Mouse (Mus musculus): ENCODE data around the gene Mpi. TPM values are rescaled to one million over a fixed set of nuclear protein-coding genes. Genes with fewer than 3 reads are reported as not detected.

Gene Mpi
- polyA plus RNA-seq, 1 experiment from 2014 or later: 75.4 TPM

GRCm38 (mm10) chr9:57539550-57539949 is 13.0 kb downstream of the Mpi start:
- Histone ChIP-seq H3K27me3 (ENCODE audit: control insufficient read depth, insufficient read depth, low read depth, low read length) (no peaks in the 10 kb centered on the region), H3K4me1 (ENCODE audit: control insufficient read depth, insufficient read depth, low read length) (peaks cover 17% of the 10 kb centered on the region), H3K9ac (ENCODE audit: low read depth, low read length) (no peak overlapping the region), H3K4me3 (ENCODE audit: low read depth, low read length) (no peak overlapping the region), H3K27ac (ENCODE audit: low read length) (no peak overlapping the region), H3K9me3 (replicated peaks; ENCODE audit: control insufficient read depth, low read length, poor library complexity, severe bottlenecking) (no peaks in the 10 kb centered on the region), H3K36me3 (ENCODE audit: control insufficient read depth, insufficient read depth, low read length) (peaks cover 20% of the 10 kb centered on the region), H3K4me2 (ENCODE audit: low read length) (no peak overlapping the region)
- WGBS: 89% methylated on average over 2 of the region's 2 CpGs
- ATAC-seq: no peak

GRCm38 (mm10) chr9:57537728-57538181 is 14.8 kb downstream of the Mpi start:
- WGBS: under 1% methylated on average over 21 of the region's 24 CpGs
- peak overlapping the region; percentile 81 for H3K4me2 ChIP-seq (ENCODE audit: low read length)
- H3K36me3 ChIP-seq (ENCODE audit: control insufficient read depth, insufficient read depth, low read length): peaks cover 15% of the 10 kb centered on the region; the same call in 1 of the 2 replicates
- peak overlapping the region; percentile 95 for H3K4me3 ChIP-seq (ENCODE audit: low read depth, low read length)
- H3K27ac ChIP-seq (ENCODE audit: low read length): peak overlapping the region; percentile 93
- ATAC-seq: peak; percentile 74
- no peaks in the 10 kb centered on the region for H3K27me3 ChIP-seq (ENCODE audit: control insufficient read depth, insufficient read depth, low read depth, low read length)
- H3K9ac ChIP-seq (ENCODE audit: low read depth, low read length): peak overlapping the region; percentile 94
- peaks cover 17% of the 10 kb centered on the region for H3K4me1 ChIP-seq (ENCODE audit: control insufficient read depth, insufficient read depth, low read length)
- H3K9me3 ChIP-seq (replicated peaks; ENCODE audit: control insufficient read depth, low read length, poor library complexity, severe bottlenecking): no peaks in the 10 kb centered on the region

GRCm38 (mm10) chr9:57537044-57537727 is 15.4 kb downstream of the Mpi start, which contains the start of gene Fam219b:
Gene Fam219b, plus strand, starts transcription at chr9:57537528.
- 3% methylated on average over 34 of the region's 45 CpGs for WGBS
- Histone ChIP-seq H3K4me2 (ENCODE audit: low read length) (peak within 1 kb of the TSS; percentile 81), H3K36me3 (ENCODE audit: control insufficient read depth, insufficient read depth, low read length) (peaks cover 12% of the 10 kb centered on the region), H3K9ac (ENCODE audit: low read depth, low read length) (peak within 1 kb of the TSS; percentile 94), H3K27me3 (ENCODE audit: control insufficient read depth, insufficient read depth, low read depth, low read length) (no peaks in the 10 kb centered on the region), H3K9me3 (replicated peaks; ENCODE audit: control insufficient read depth, low read length, poor library complexity, severe bottlenecking) (no peaks in the 10 kb centered on the region), H3K4me1 (ENCODE audit: control insufficient read depth, insufficient read depth, low read length) (peaks cover 17% of the 10 kb centered on the region), H3K4me3 (ENCODE audit: low read depth, low read length) (peak within 1 kb of the TSS; percentile 95), H3K27ac (ENCODE audit: low read length) (peak within 1 kb of the TSS; percentile 93)
- ATAC-seq: peak; percentile 90

GRCm38 (mm10) chr9:57536362-57536761 is 16.2 kb downstream of the Mpi start:
- 89% methylated on average over 5 of the region's 5 CpGs for WGBS
- Histone ChIP-seq H3K9ac (ENCODE audit: low read depth, low read length) (no peak overlapping the region), H3K27me3 (ENCODE audit: control insufficient read depth, insufficient read depth, low read depth, low read length) (no peaks in the 10 kb centered on the region), H3K4me2 (ENCODE audit: low read length) (no peak overlapping the region; the same call in 1 of the 2 replicates), H3K4me1 (ENCODE audit: control insufficient read depth, insufficient read depth, low read length) (peaks cover 15% of the 10 kb centered on the region), H3K27ac (ENCODE audit: low read length) (no peak overlapping the region), H3K9me3 (replicated peaks; ENCODE audit: control insufficient read depth, low read length, poor library complexity, severe bottlenecking) (no peaks in the 10 kb centered on the region), H3K4me3 (ENCODE audit: low read depth, low read length) (no peak overlapping the region), H3K36me3 (ENCODE audit: control insufficient read depth, insufficient read depth, low read length) (peaks cover 15% of the 10 kb centered on the region)
- ATAC-seq: no peak

- H3K9ac ChIP-seq (ENCODE audit: low read depth, low read length): no peak overlapping the region
- no peak overlapping the region for H3K4me3 ChIP-seq (ENCODE audit: low read depth, low read length)
- H3K4me2 ChIP-seq (ENCODE audit: low read length): no peak overlapping the region
- peaks cover 10% of the 10 kb centered on the region for H3K36me3 ChIP-seq (ENCODE audit: control insufficient read depth, insufficient read depth, low read length)
- peaks cover 3% of the 10 kb centered on the region for H3K4me1 ChIP-seq (ENCODE audit: control insufficient read depth, insufficient read depth, low read length)
- WGBS: 92% methylated on average over 1 of the region's 1 CpGs
- ATAC-seq: no peak
- H3K9me3 ChIP-seq (replicated peaks; ENCODE audit: control insufficient read depth, low read length, poor library complexity, severe bottlenecking): no peaks in the 10 kb centered on the region
- H3K27me3 ChIP-seq (ENCODE audit: control insufficient read depth, insufficient read depth, low read depth, low read length): no peaks in the 10 kb centered on the region
- H3K27ac ChIP-seq (ENCODE audit: low read length): no peak overlapping the region
Measured at GRCm38 (mm10) chr9:57531946-57532345, 20.6 kb downstream of the Mpi start.

GRCm38 (mm10) chr9:57526435-57526834 is 26.1 kb downstream of the Mpi start:
- Histone ChIP-seq H3K27ac (ENCODE audit: low read length) (no peak overlapping the region), H3K36me3 (ENCODE audit: control insufficient read depth, insufficient read depth, low read length) (0 out of 2 replicates have a peak, but pooled peaks cover 2% of the 10 kb centered on the region), H3K27me3 (ENCODE audit: control insufficient read depth, insufficient read depth, low read depth, low read length) (no peaks in the 10 kb centered on the region), H3K4me1 (ENCODE audit: control insufficient read depth, insufficient read depth, low read length) (peaks cover 35% of the 10 kb centered on the region), H3K9ac (ENCODE audit: low read depth, low read length) (no peak overlapping the region), H3K4me3 (ENCODE audit: low read depth, low read length) (no peak overlapping the region), H3K4me2 (ENCODE audit: low read length) (no peak overlapping the region), H3K9me3 (replicated peaks; ENCODE audit: control insufficient read depth, low read length, poor library complexity, severe bottlenecking) (no peaks in the 10 kb centered on the region)
- ATAC-seq: no peak

- Histone ChIP-seq H3K9ac (ENCODE audit: low read depth, low read length) (no peak overlapping the region), H3K27ac (ENCODE audit: low read length) (no peak overlapping the region), H3K4me3 (ENCODE audit: low read depth, low read length) (no peak overlapping the region), H3K4me2 (ENCODE audit: low read length) (no peak overlapping the region), H3K27me3 (ENCODE audit: control insufficient read depth, insufficient read depth, low read depth, low read length) (no peaks in the 10 kb centered on the region), H3K4me1 (ENCODE audit: control insufficient read depth, insufficient read depth, low read length) (peaks cover 36% of the 10 kb centered on the region), H3K9me3 (replicated peaks; ENCODE audit: control insufficient read depth, low read length, poor library complexity, severe bottlenecking) (no peaks in the 10 kb centered on the region), H3K36me3 (ENCODE audit: control insufficient read depth, insufficient read depth, low read length) (0 out of 2 replicates have a peak, but pooled peaks cover 2% of the 10 kb centered on the region)
- ATAC-seq: no peak
- 87% methylated on average over 2 of the region's 2 CpGs for WGBS
Measured at GRCm38 (mm10) chr9:57525516-57525915, 27.0 kb downstream of the Mpi start.

GRCm38 (mm10) chr9:57524439-57524838 is 28.1 kb downstream of the Mpi start:
- ATAC-seq: no peak
- Histone ChIP-seq H3K27ac (ENCODE audit: low read length) (no peak overlapping the region), H3K36me3 (ENCODE audit: control insufficient read depth, insufficient read depth, low read length) (no peaks in the 10 kb centered on the region), H3K4me3 (ENCODE audit: low read depth, low read length) (no peak overlapping the region), H3K9ac (ENCODE audit: low read depth, low read length) (0 out of 2 replicates have a peak overlapping the region, but pooled peaks have one; percentile 44), H3K27me3 (ENCODE audit: control insufficient read depth, insufficient read depth, low read depth, low read length) (no peaks in the 10 kb centered on the region), H3K4me1 (ENCODE audit: control insufficient read depth, insufficient read depth, low read length) (peaks cover 39% of the 10 kb centered on the region), H3K9me3 (replicated peaks; ENCODE audit: control insufficient read depth, low read length, poor library complexity, severe bottlenecking) (no peaks in the 10 kb centered on the region), H3K4me2 (ENCODE audit: low read length) (no peak overlapping the region)

GRCm38 (mm10) chr9:57523754-57524153 is 28.8 kb downstream of the Mpi start:
- Histone ChIP-seq H3K4me2 (ENCODE audit: low read length) (no peak overlapping the region), H3K27ac (ENCODE audit: low read length) (no peak overlapping the region), H3K36me3 (ENCODE audit: control insufficient read depth, insufficient read depth, low read length) (no peaks in the 10 kb centered on the region), H3K27me3 (ENCODE audit: control insufficient read depth, insufficient read depth, low read depth, low read length) (no peaks in the 10 kb centered on the region), H3K9ac (ENCODE audit: low read depth, low read length) (no peak overlapping the region), H3K9me3 (replicated peaks; ENCODE audit: control insufficient read depth, low read length, poor library complexity, severe bottlenecking) (no peaks in the 10 kb centered on the region), H3K4me1 (ENCODE audit: control insufficient read depth, insufficient read depth, low read length) (peaks cover 39% of the 10 kb centered on the region), H3K4me3 (ENCODE audit: low read depth, low read length) (no peak overlapping the region)
- no peak for ATAC-seq
- 97% methylated on average over 1 of the region's 1 CpGs for WGBS
